Comparison of ENCODE assay signal across 7 mouse cellular contexts in genomic region chr17:22352794-22353193, GRCm38 (mm10). TPM values are rescaled to one million over a fixed set of nuclear protein-coding genes. Genes with fewer than 3 reads are reported as not detected.
A peak's percentile ranks its signal among the peaks of the same experiment; 100 is the strongest.
DNase-seq lines count a peak whose midpoint lies in the region; ATAC-seq and TF ChIP-seq lines count a peak whose summit lies in the region.

No protein-coding gene starts in this region.

- no peak for TF ChIP-seq POLR2A in kidney, adult 2 months (IDR thresholded peaks at IDR 0.05; ENCODE audit: low read depth, low read length)

- no peak overlapping the region for H3K27ac ChIP-seq in kidney, adult 2 months (ENCODE audit: insufficient read depth, low read depth, low read length)
- H3K27ac ChIP-seq in kidney, embryonic 14.5 days (ENCODE audit: low read depth, low read length) = no peak overlapping the region
- H3K27ac ChIP-seq in hindbrain, postnatal 0 days = no peak overlapping the region
- H3K27ac ChIP-seq in liver, postnatal 0 days (ENCODE audit: low read depth) = no peak overlapping the region

- no peaks in the 10 kb centered on the region; the same call in 1 of the 2 replicates for H3K36me3 ChIP-seq in kidney, adult 2 months (ENCODE audit: control insufficient read depth, insufficient read depth, low read length)
- peaks cover 2% of the 10 kb centered on the region; the same call in 1 of the 2 replicates for H3K36me3 ChIP-seq in kidney, embryonic 14.5 days (ENCODE audit: control insufficient read depth, insufficient read depth, low read length)
- H3K36me3 ChIP-seq in E14TG2a.4 (ENCODE audit: insufficient read depth, low read length) = peaks cover 20% of the 10 kb centered on the region
- H3K36me3 ChIP-seq in hindbrain, postnatal 0 days (ENCODE audit: insufficient read depth, low read length) = no peaks in the 10 kb centered on the region
- 0 out of 2 replicates have a peak, but pooled peaks cover 6% of the 10 kb centered on the region for H3K36me3 ChIP-seq in liver, postnatal 0 days (replicated peaks; ENCODE audit: insufficient read depth, low read length)
- peaks cover 3% of the 10 kb centered on the region; the same call in 1 of the 2 replicates for H3K36me3 ChIP-seq in splenic B cell, adult 2 months (ENCODE audit: control insufficient read depth, insufficient read depth, low read length, poor library complexity, severe bottlenecking)

- no peak overlapping the region for H3K4me3 ChIP-seq in kidney, adult 2 months (ENCODE audit: insufficient read depth, low read depth, low read length)
- no peak overlapping the region for H3K4me3 ChIP-seq in kidney, embryonic 14.5 days (ENCODE audit: low read length)
- H3K4me3 ChIP-seq in E14TG2a.4 (replicated peaks; ENCODE audit: low read length) = no peak overlapping the region
- no peak overlapping the region for H3K4me3 ChIP-seq in hindbrain, postnatal 0 days (ENCODE audit: low read length)
- no peak overlapping the region for H3K4me3 ChIP-seq in liver, postnatal 0 days (ENCODE audit: low read depth, low read length)

- no peak overlapping the region for H3K9ac ChIP-seq in kidney, embryonic 14.5 days (ENCODE audit: low read depth, low read length)
- no peak overlapping the region for H3K9ac ChIP-seq in hindbrain, postnatal 0 days (replicated peaks; ENCODE audit: low read length)
- H3K9ac ChIP-seq in liver, postnatal 0 days (replicated peaks) = no peak overlapping the region

- no peaks in the 10 kb centered on the region for H3K27me3 ChIP-seq in kidney, adult 2 months (replicated peaks; ENCODE audit: control insufficient read depth, insufficient read depth, low read length)
- no peaks in the 10 kb centered on the region for H3K27me3 ChIP-seq in kidney, embryonic 14.5 days (ENCODE audit: control insufficient read depth, insufficient read depth, low read length)
- no peaks in the 10 kb centered on the region for H3K27me3 ChIP-seq in E14TG2a.4 (ENCODE audit: insufficient read depth, low read length)
- no peaks in the 10 kb centered on the region for H3K27me3 ChIP-seq in hindbrain, postnatal 0 days (ENCODE audit: insufficient read depth, low read length)
- H3K27me3 ChIP-seq in liver, postnatal 0 days (ENCODE audit: insufficient read depth, low read length) = no peaks in the 10 kb centered on the region
- no peaks in the 10 kb centered on the region for H3K27me3 ChIP-seq in splenic B cell, adult 2 months (ENCODE audit: control insufficient read depth, insufficient read depth, low read length, poor library complexity, severe bottlenecking)

- TF ChIP-seq EP300 in liver, postnatal 0 days (IDR thresholded peaks at IDR 0.05; ENCODE audit: low read depth) = no peak

- H3K4me2 ChIP-seq in kidney, embryonic 14.5 days (replicated peaks; ENCODE audit: low read depth, low read length) = no peak overlapping the region
- H3K4me2 ChIP-seq in hindbrain, postnatal 0 days (ENCODE audit: low read depth, low read length) = no peak overlapping the region
- no peak overlapping the region for H3K4me2 ChIP-seq in liver, postnatal 0 days (ENCODE audit: low read depth, low read length)

- peak; percentile 58 for DNase-seq in kidney, adult 2 months
- DNase-seq in adipocyte (ENCODE audit: low spot score) = peak; percentile 74
- DNase-seq in hindbrain, postnatal 0 days (ENCODE audit: low spot score) = peak; percentile 54
- DNase-seq in liver, postnatal 0 days = peak; percentile 41
- peak; percentile 78 for DNase-seq in splenic B cell, adult 2 months (ENCODE audit: low read depth, low spot score)

- ATAC-seq in kidney, embryonic 14.5 days (ENCODE audit: low FRiP score, low TSS enrichment) = no peak; the same call in 1 of the 2 replicates
- ATAC-seq in hindbrain, postnatal 0 days = no peak
- ATAC-seq in liver, postnatal 0 days = peak; percentile 55; the same call in 1 of the 2 replicates

- H3K4me1 ChIP-seq in kidney, adult 2 months (ENCODE audit: control insufficient read depth, insufficient read depth, low read length) = no peaks in the 10 kb centered on the region
- no peaks in the 10 kb centered on the region for H3K4me1 ChIP-seq in kidney, embryonic 14.5 days (ENCODE audit: control insufficient read depth, insufficient read depth, low read length)
- no peaks in the 10 kb centered on the region for H3K4me1 ChIP-seq in E14TG2a.4 (replicated peaks; ENCODE audit: low read depth, low read length)
- no peaks in the 10 kb centered on the region for H3K4me1 ChIP-seq in hindbrain, postnatal 0 days (ENCODE audit: insufficient read depth, low read length)
- H3K4me1 ChIP-seq in liver, postnatal 0 days (ENCODE audit: insufficient read depth) = no peaks in the 10 kb centered on the region

- no peaks in the 10 kb centered on the region for H3K9me3 ChIP-seq in kidney, embryonic 14.5 days (ENCODE audit: control insufficient read depth, low read length)
- H3K9me3 ChIP-seq in E14TG2a.4 (ENCODE audit: low read length) = no peaks in the 10 kb centered on the region
- H3K9me3 ChIP-seq in hindbrain, postnatal 0 days (ENCODE audit: low read length) = no peaks in the 10 kb centered on the region
- no peaks in the 10 kb centered on the region for H3K9me3 ChIP-seq in liver, postnatal 0 days (ENCODE audit: low read length)

- peak; percentile 47 for TF ChIP-seq CTCF in kidney, adult 2 months (conservative IDR thresholded peaks at IDR 0.05; ENCODE audit: insufficient read depth, insufficient read length, low read depth, low read length)
- peak; percentile 88 for TF ChIP-seq CTCF in E14TG2a.4 (conservative IDR thresholded peaks at IDR 0.05; ENCODE audit: low read length)
- TF ChIP-seq CTCF in hindbrain, postnatal 0 days (IDR thresholded peaks at IDR 0.05; ENCODE audit: low read depth) = peak; percentile 75
- TF ChIP-seq CTCF in liver, postnatal 0 days (IDR thresholded peaks at IDR 0.05; ENCODE audit: low read depth) = peak; percentile 83

RNA-seq across cellular contexts. Expression of gene Zfp944, which starts 8.4 kb away (rescaled TPM):
- polyA plus RNA-seq in kidney, adult 2 months (2012; rRNA removed) = 2.2 and 2.3 TPM in 2 replicates
- polyA plus RNA-seq in kidney, embryonic 14.5 days (2014; fragmentation: Nextera tagmentation; extraction: Ambion mirVana) = 12.8 and 15.8 TPM in 2 replicates
- 4.9 and 7.1 TPM in 2 replicates for total RNA-seq in hindbrain, postnatal 0 days (2014; rRNA removed)
- 8.0 and 8.3 TPM in 2 replicates for polyA plus RNA-seq in hindbrain, postnatal 0 days (2015; fragmentation: Nextera tagmentation; extraction: Ambion mirVana)
- 4.2 and 4.7 TPM in 2 replicates for polyA plus RNA-seq in liver, postnatal 0 days (2015; fragmentation: Nextera tagmentation; extraction: Ambion mirVana)

RNA-seq across cellular contexts. Expression of gene Zfp758, which starts 8.5 kb away (rescaled TPM):
- 0.86 and 0.92 TPM in 2 replicates for polyA plus RNA-seq in kidney, adult 2 months (2012; rRNA removed)
- 9.2 and 9.7 TPM in 2 replicates for polyA plus RNA-seq in kidney, embryonic 14.5 days (2014; fragmentation: Nextera tagmentation; extraction: Ambion mirVana)
- total RNA-seq in hindbrain, postnatal 0 days (2014; rRNA removed) = 5.8 and 6.6 TPM in 2 replicates
- 6.9 and 7.8 TPM in 2 replicates for polyA plus RNA-seq in hindbrain, postnatal 0 days (2015; fragmentation: Nextera tagmentation; extraction: Ambion mirVana)
- polyA plus RNA-seq in liver, postnatal 0 days (2015; fragmentation: Nextera tagmentation; extraction: Ambion mirVana) = 3.5 and 3.7 TPM in 2 replicates

RNA-seq across cellular contexts. Expression of gene CT030661.1, which starts 38.2 kb away (rescaled TPM):
- polyA plus RNA-seq in kidney, adult 2 months (2012; rRNA removed) = 0.71 and 0.94 TPM in 2 replicates
- 13.0 and 15.2 TPM in 2 replicates for polyA plus RNA-seq in kidney, embryonic 14.5 days (2014; fragmentation: Nextera tagmentation; extraction: Ambion mirVana)
- 2.9 and 4.8 TPM in 2 replicates for total RNA-seq in hindbrain, postnatal 0 days (2014; rRNA removed)
- 8.0 and 10.0 TPM in 2 replicates for polyA plus RNA-seq in hindbrain, postnatal 0 days (2015; fragmentation: Nextera tagmentation; extraction: Ambion mirVana)
- polyA plus RNA-seq in liver, postnatal 0 days (2015; fragmentation: Nextera tagmentation; extraction: Ambion mirVana) = 3.0 and 3.2 TPM in 2 replicates
